Mouse (Mus musculus) CH12.LX (cell line): ENCODE results near the gene Atrip. TPM values are rescaled to one million over a fixed set of nuclear protein-coding genes. Genes with fewer than 3 reads are reported as not detected.

Experiments
- DNase-seq: peaks from one replicate; pipeline ENCODE4 v3.0.0-alpha.2; 2013; ENCODE audit errors: extremely low read depth
- H3K27ac ChIP-seq: 2 replicates; pipeline ENCODE4 v1.5.1; 2012; ENCODE audit warnings: low read depth, mild to moderate bottlenecking, control low read depth, moderate library complexity; ENCODE audit not compliant: insufficient read depth
- H3K27me3 ChIP-seq: replicated peaks from 2 replicates; pipeline ENCODE3; 2012; ENCODE audit warnings: inconsistent platforms
- H3K36me3 ChIP-seq, 2 experiments: replicated peaks in 1 of 2; 2 replicates each; pipeline versions ENCODE3 to v1.6.1; 2012; ENCODE audit warnings: inconsistent platforms in 1 of 2, low read length in 1 of 2, mild to moderate bottlenecking in 1 of 2, mixed read lengths in 1 of 2, moderate library complexity in 1 of 2; ENCODE audit not compliant: control insufficient read depth in 1 of 2, insufficient read depth in 1 of 2
- H3K4me1 ChIP-seq, 2 experiments: 2 replicates each; pipeline ENCODE4 v1.6.1; 2012; ENCODE audit warnings: inconsistent platforms in 1 of 2, moderate library complexity in 1 of 2; ENCODE audit not compliant: insufficient read depth in 2 of 2, control insufficient read depth in 1 of 2
- H3K4me2 ChIP-seq: 2 replicates; pipeline ENCODE4 v1.6.1; 2012; ENCODE audit warnings: low read depth, mild to moderate bottlenecking, control low read depth; ENCODE audit not compliant: poor library complexity, insufficient read depth, severe bottlenecking
- H3K4me3 ChIP-seq, 3 experiments: fragments of 150-350 bp in 1 of 3; sonication (generic) in 1 of 3; replicated peaks in 1 of 3; 2 replicates each; pipeline versions ENCODE3 to v1.5.1; 2011 to 2012; ENCODE audit warnings: low read depth in 2 of 3, low read length in 2 of 3, mild to moderate bottlenecking in 2 of 3, moderate library complexity in 2 of 3, control low read depth in 1 of 3, improper control_type of control experiment in 1 of 3, inconsistent platforms in 1 of 3, mixed read lengths in 1 of 3; ENCODE audit not compliant: poor library complexity in 1 of 3
- H3K79me2 ChIP-seq: replicated peaks from 2 replicates; pipeline ENCODE4 v1.6.1; 2012; ENCODE audit warnings: mild to moderate bottlenecking, moderate library complexity; ENCODE audit not compliant: control insufficient read depth, poor library complexity, insufficient read depth, severe bottlenecking; ENCODE audit errors: extremely low read depth
- H3K9ac ChIP-seq: 2 replicates; pipeline ENCODE4 v1.6.1; 2012; ENCODE audit warnings: low read depth, mild to moderate bottlenecking, control low read depth, moderate library complexity; ENCODE audit not compliant: insufficient read depth
- H3K9me3 ChIP-seq: replicated peaks from 2 replicates; pipeline ENCODE3; 2012; ENCODE audit warnings: low read length, inconsistent platforms, mixed read lengths
- CTCF ChIP-seq, 2 experiments: IDR thresholded peaks in 1 of 2; conservative IDR thresholded peaks in 1 of 2; 2 replicates each; pipeline ENCODE4 v1.5.1; 2011 to 2012; ENCODE audit warnings: low read depth in 2 of 2, low read length in 2 of 2, improper control_type of control experiment in 1 of 2, inconsistent platforms in 1 of 2, mild to moderate bottlenecking in 1 of 2, moderate library complexity in 1 of 2
- E2F4 ChIP-seq: IDR thresholded peaks from 2 replicates; pipeline ENCODE4 v1.6.1; 2011; ENCODE audit warnings: low read depth, low read length, improper control_type of control experiment; ENCODE audit not compliant: insufficient replicate concordance
- ELF1 ChIP-seq: IDR thresholded peaks from 2 replicates; pipeline ENCODE4 v1.6.1; 2014; ENCODE audit warnings: low read depth, mild to moderate bottlenecking, inconsistent platforms, low read length, improper control_type of control experiment
- ETS1 ChIP-seq: conservative IDR thresholded peaks from 2 replicates; pipeline ENCODE4 v1.6.1; 2012; ENCODE audit warnings: low read depth, mild to moderate bottlenecking, inconsistent platforms, low read length, improper control_type of control experiment, moderate library complexity
- GABPA ChIP-seq: IDR thresholded peaks from 2 replicates; pipeline ENCODE4 v1.6.1; 2012; ENCODE audit warnings: low read depth, low read length, improper control_type of control experiment, inconsistent platforms; ENCODE audit not compliant: insufficient replicate concordance
- JUND ChIP-seq: conservative IDR thresholded peaks from 2 replicates; pipeline ENCODE4 v1.6.1; 2011; ENCODE audit warnings: low read depth, low read length, improper control_type of control experiment
- KAT2A ChIP-seq: IDR thresholded peaks from 2 replicates; pipeline ENCODE4 v1.6.1; 2012; ENCODE audit warnings: low read length, improper control_type of control experiment, inconsistent platforms; ENCODE audit not compliant: insufficient replicate concordance
- MEF2A ChIP-seq: IDR thresholded peaks from 2 replicates; pipeline ENCODE4 v1.6.1; 2014; ENCODE audit warnings: low read depth, mild to moderate bottlenecking, inconsistent platforms, low read length, improper control_type of control experiment, borderline replicate concordance
- MXI1 ChIP-seq: IDR thresholded peaks from 2 replicates; pipeline ENCODE4 v1.6.1; 2011; ENCODE audit warnings: mild to moderate bottlenecking, low read depth, low read length, improper control_type of control experiment
- PAX5 ChIP-seq: IDR thresholded peaks from 2 replicates; pipeline ENCODE4 v1.6.1; 2012; ENCODE audit warnings: low read length, inconsistent platforms, mixed read lengths
- POLR2AphosphoS2 ChIP-seq: IDR thresholded peaks from 2 replicates; pipeline ENCODE4 v1.6.1; 2011; ENCODE audit warnings: low read depth, low read length, improper control_type of control experiment
- SIN3A ChIP-seq: IDR thresholded peaks from 2 replicates; pipeline ENCODE4 v1.6.1; 2012; ENCODE audit warnings: low read length, improper control_type of control experiment, inconsistent platforms
- SMC3 ChIP-seq: IDR thresholded peaks from 2 replicates; pipeline ENCODE4 v1.6.1; 2011; ENCODE audit warnings: low read depth, low read length, improper control_type of control experiment
- UBTF ChIP-seq: IDR thresholded peaks from 2 replicates; pipeline ENCODE4 v1.6.1; 2012; ENCODE audit warnings: low read depth, mild to moderate bottlenecking, inconsistent platforms, low read length, improper control_type of control experiment, moderate library complexity
- USF1 ChIP-seq: IDR thresholded peaks from 2 replicates; pipeline ENCODE4 v1.6.1; 2014; ENCODE audit warnings: low read depth, mild to moderate bottlenecking, inconsistent platforms, low read length, improper control_type of control experiment
- USF2 ChIP-seq: conservative IDR thresholded peaks from 2 replicates; pipeline ENCODE4 v1.6.1; 2011; ENCODE audit warnings: low read depth, low read length, improper control_type of control experiment
- ZC3H11A ChIP-seq: IDR thresholded peaks from 2 replicates; pipeline ENCODE4 v1.6.1; 2012; ENCODE audit warnings: low read depth, mild to moderate bottlenecking, inconsistent platforms, low read length, improper control_type of control experiment
- ZMIZ1 ChIP-seq: IDR thresholded peaks from 2 replicates; pipeline ENCODE4 v1.6.1; 2012; ENCODE audit warnings: low read depth, mild to moderate bottlenecking, inconsistent platforms, low read length, improper control_type of control experiment
- dilution Hi-C: fragments of 300-500 bp; cut with MboI; formaldehyde crosslinking; loops from 2 replicates; pipeline ENCODE4 v1.14.3; 2020; ENCODE audit warnings: low sequenced_read_pairs; ENCODE audit not compliant: extremely low pct_unique_long_range_greater_than_20kb, extremely low pct_ligation_motif_present
- in situ Hi-C: fragments of 300-500 bp; cut with MboI; formaldehyde crosslinking; loops from 3 replicates; pipeline ENCODE4 v1.14.3; 2019; ENCODE audit warnings: low sequenced_read_pairs, low pct_ligation_motif_present, low pct_unique_long_range_greater_than_20kb, mixed read lengths
- polyA plus RNA-seq: library from polyadenylated mRNA; unstranded; fragments of >175 nt; gene quantifications from 2 replicates; pipeline ENCODE4 v1.2.1, GENCODE M21; 2012; ENCODE audit warnings: low read depth; ENCODE audit not compliant: insufficient read length
- total RNA-seq, 2 experiments: library from RNA; depleted of rRNA; stranded (reverse); fragments of 300-350 nt in 1 of 2; fragments of >200 nt in 1 of 2; gene quantifications; 2 replicates each; pipeline ENCODE4 v1.2.3; 2012 to 2014

Atrip gene
- total and polyA plus RNA-seq, 3 experiments = 17.6 to 24.1 (median 18.0) TPM

- H3K4me3 ChIP-seq = peak overlapping the region; percentile 35 to 53 (median 46)
- H3K27me3 ChIP-seq = no peaks in the 10 kb centered on the region
- H3K4me2 ChIP-seq = peak overlapping the region; percentile 55
- peak overlapping the region; percentile 23; the same call in 1 of the 2 replicates for H3K9ac ChIP-seq
- peak overlapping the region; percentile 89 for H3K27ac ChIP-seq
- dilution Hi-C loops (no loop called here), in situ Hi-C loops (no loop called here)
- DNase-seq = no peak
- peaks cover 43% of the 10 kb centered on the region for H3K79me2 ChIP-seq
- H3K36me3 ChIP-seq = peaks cover 42 to 68% of the 10 kb centered on the region in 2 experiments
- TF ChIP-seq KAT2A = no peak
- no peak for TF ChIP-seq PAX5
- TF ChIP-seq JUND = no peak
- 0 out of 2 replicates have a peak, but pooled peaks have one; percentile 25 for TF ChIP-seq SIN3A
- TF ChIP-seq SMC3 = no peak
- no peak for TF ChIP-seq USF2
- no peak for TF ChIP-seq GABPA
- 0 out of 2 replicates have a peak, but pooled peaks have one; percentile 32 for TF ChIP-seq MXI1
- TF ChIP-seq MEF2A = no peak
- TF ChIP-seq POLR2AphosphoS2 = peak; percentile 3; the same call in 1 of the 2 replicates
- no peak for TF ChIP-seq ELF1
- no peaks in the 10 kb centered on the region for H3K9me3 ChIP-seq
- peaks cover 35 to 67% of the 10 kb centered on the region in 2 experiments for H3K4me1 ChIP-seq
Measured at GRCm38 (mm10) chr9:109058006-109058765, 15.7 kb downstream of the Atrip start.

GRCm38 (mm10) chr9:109057543-109057942 lies 16.4 kb downstream of the Atrip start:
- no peak overlapping the region; the same call in 1 of the 2 replicates for H3K9ac ChIP-seq
- H3K27ac ChIP-seq = peak overlapping the region; percentile 89
- peaks cover 38 to 64% of the 10 kb centered on the region in 2 experiments for H3K36me3 ChIP-seq
- peak overlapping the region; percentile 55 for H3K4me2 ChIP-seq
- no peaks in the 10 kb centered on the region for H3K9me3 ChIP-seq
- peak overlapping the region in 2 of 3 experiments; percentile 46 to 53 for H3K4me3 ChIP-seq
- H3K79me2 ChIP-seq = peaks cover 49% of the 10 kb centered on the region
- H3K4me1 ChIP-seq = peaks cover 40 to 73% of the 10 kb centered on the region in 2 experiments
- TF ChIP-seq USF1 (no peak), CTCF (conservative IDR thresholded peaks at IDR 0.05 in 1 of 2, IDR thresholded peaks at IDR 0.05 in 1 of 2; ENCODE audit: low read depth in 2 of 2, low read length in 2 of 2) (no peak), ZMIZ1 (no peak), E2F4 (no peak), ZC3H11A (no peak), POLR2AphosphoS2 (peak; percentile 36; the same call in 1 of the 2 replicates), ETS1 (no peak), USF2 (no peak), KAT2A (no peak), UBTF (0 out of 2 replicates have a peak, but pooled peaks have one; percentile 17)
- TF ChIP-seq, all 38 proteins: peak for 2
- in situ Hi-C loops (no loop called here), dilution Hi-C loops (no loop called here)
- no peak for DNase-seq
- no peaks in the 10 kb centered on the region for H3K27me3 ChIP-seq
